Mouse (Mus musculus) megakaryocyte-erythroid progenitor cell, adult 5 weeks (primary cell): Measurements from ENCODE around the gene Fyn. TPM values are rescaled to one million over a fixed set of nuclear protein-coding genes. Genes with fewer than 3 reads are reported as not detected.

Source experiments
- polyA plus RNA-seq: library from polyadenylated mRNA; stranded (reverse); fragments of >175 nt; gene quantifications from 2 replicates; pipeline ENCODE4 v1.2.3, GENCODE M21; 2012

The Fyn gene
- 17.0 and 30.8 TPM in 2 replicates for polyA plus RNA-seq

DNA sequence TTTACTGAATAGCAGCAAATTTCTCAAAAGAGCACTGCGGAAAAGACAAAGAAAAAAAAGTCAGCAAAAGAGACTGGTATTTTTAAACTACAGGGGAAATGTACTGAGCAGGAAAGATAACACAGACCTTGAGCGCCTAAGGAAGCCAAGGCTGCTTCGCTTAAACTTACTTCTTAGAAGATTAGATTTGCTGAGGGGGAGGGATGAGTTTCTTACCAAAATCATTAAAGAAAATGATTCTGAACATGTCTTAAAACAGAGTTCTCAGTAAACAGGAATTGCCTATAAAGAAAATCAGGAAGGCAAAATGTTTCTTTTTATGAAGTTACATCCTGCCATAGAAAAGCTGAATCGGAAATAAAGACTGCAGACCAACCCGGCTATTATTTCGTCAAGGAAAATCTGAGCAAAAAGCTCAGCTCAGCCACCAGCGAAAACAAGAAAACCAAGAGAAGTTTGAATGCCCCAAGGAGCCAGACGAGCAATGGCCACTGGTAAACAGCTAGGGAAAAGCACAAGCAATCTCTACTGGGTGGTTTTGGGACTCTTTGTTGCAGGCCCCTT is at the start of gene Fyn:
Fyn (plus strand) TSS at position 284 of the 564 bp plus-strand sequence.

DNA sequence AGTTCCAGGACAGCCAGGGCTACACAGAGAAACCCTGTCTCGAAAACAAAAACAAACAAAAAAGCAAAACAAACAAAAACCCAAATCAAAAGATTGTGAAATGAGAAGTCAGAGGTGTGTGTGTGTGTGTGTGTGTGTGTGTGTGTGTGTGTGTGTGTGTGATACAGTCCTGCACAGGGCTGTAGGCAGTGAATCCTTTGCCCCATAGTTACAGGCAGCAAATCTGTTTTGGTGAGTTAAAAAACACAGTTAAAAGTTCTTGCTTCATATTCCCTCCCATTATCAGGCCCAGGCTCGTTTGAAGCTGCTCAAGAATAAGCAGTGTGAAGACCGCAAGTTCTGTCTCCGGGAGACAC is 244.0 kb downstream of the Fyn start, which contains the start of gene Traf3ip2:
Traf3ip2 (plus strand) TSS at position 302 of the 356 bp plus-strand sequence.

Other genes starting within 250 kb of the Fyn start
- gene Fam229b, start 234.9 kb upstream of the Fyn start, polyA plus RNA-seq = 0.30 TPM in 1 of 2 replicates, not detected in the other
- gene Tube1, start 234.9 kb upstream of the Fyn start, polyA plus RNA-seq = 2.6 and 3.1 TPM in 2 replicates
- not detected in 2 replicates for gene Ccn6, start 205.1 kb upstream of the Fyn start, polyA plus RNA-seq
- 8.8 and 11.2 TPM in 2 replicates for gene Traf3ip2, start 244.1 kb downstream of the Fyn start, polyA plus RNA-seq